Mouse (Mus musculus) intestine, postnatal 0 days (tissue): ENCODE data around the gene Cdhr2. TPM values are rescaled to one million over a fixed set of nuclear protein-coding genes. Genes with fewer than 3 reads are reported as not detected.
A peak's percentile ranks its signal among the peaks of the same experiment; 100 is the strongest.

ENCODE experiments used
- ATAC-seq: fragments of 200-750 bp; cut with Nextera tagmentation; 2 replicates; pipeline ENCODE4 v1.8.0; 2017; ENCODE audit warnings: mild to moderate bottlenecking, moderate TSS enrichment, moderate library complexity
- H3K27ac ChIP-seq: fragments of 300-500 bp; sonication (generic); 2 replicates; pipeline ENCODE4 v1.5.1; 2014; ENCODE audit warnings: mild to moderate bottlenecking, low read depth, low read length, moderate library complexity
- H3K27me3 ChIP-seq: fragments of 300-500 bp; sonication (generic); replicated peaks from 2 replicates; pipeline ENCODE4 v1.6.1; 2014; ENCODE audit warnings: low read length, mixed read lengths; ENCODE audit not compliant: control insufficient read depth, insufficient read depth
- H3K36me3 ChIP-seq: fragments of 300-500 bp; sonication (generic); 2 replicates; pipeline ENCODE4 v1.6.1; 2014; ENCODE audit warnings: mild to moderate bottlenecking, moderate library complexity; ENCODE audit not compliant: control insufficient read depth, insufficient read depth
- H3K4me1 ChIP-seq: fragments of 300-500 bp; sonication (generic); replicated peaks from 2 replicates; pipeline ENCODE4 v1.6.1; 2014; ENCODE audit warnings: antibody characterized with exemption, low read length, mixed read lengths; ENCODE audit not compliant: control insufficient read depth, insufficient read depth
- H3K4me2 ChIP-seq: fragments of 300-500 bp; sonication (generic); replicated peaks from 2 replicates; pipeline ENCODE4 v1.6.1; 2014; ENCODE audit warnings: low read depth, mild to moderate bottlenecking, moderate library complexity
- H3K4me3 ChIP-seq: fragments of 300-500 bp; sonication (generic); 2 replicates; pipeline ENCODE4 v1.5.1; 2014; ENCODE audit warnings: low read depth, low read length
- H3K9ac ChIP-seq: fragments of 300-500 bp; sonication (generic); 2 replicates; pipeline ENCODE4 v1.6.1; 2014; ENCODE audit warnings: mild to moderate bottlenecking, low read depth, low read length
- H3K9me3 ChIP-seq: fragments of 300-500 bp; sonication (generic); 2 replicates; pipeline ENCODE4 v1.6.1; 2016; ENCODE audit warnings: mixed run types; ENCODE audit not compliant: control insufficient read depth
- CTCF ChIP-seq: sonication (generic); IDR thresholded peaks from 2 replicates; pipeline ENCODE4 v1.5.1; 2016; ENCODE audit warnings: low read depth, mild to moderate bottlenecking, control low read depth, antibody characterized with exemption, moderate library complexity
- WGBS: fragments of 180-500 bp; shearing (Covaris S2); extraction: QIAGEN DNeasy Blood & Tissue Kit; methylation state at CpG from one replicate; pipeline ENCODE4 v1.1.7; 2014; 5-methylcytosine and 5-hydroxymethylcytosine counted together
- polyA plus RNA-seq: library from polyadenylated mRNA; unstranded; fragments of >200 nt; fragmentation: Nextera tagmentation; extraction: Ambion mirVana; gene quantifications from 2 replicates; pipeline ENCODE4 v1.2.1, GENCODE M21; 2015

Cdhr2 gene
- polyA plus RNA-seq, 1 experiment from 2014 or later: 267 TPM

DNA sequence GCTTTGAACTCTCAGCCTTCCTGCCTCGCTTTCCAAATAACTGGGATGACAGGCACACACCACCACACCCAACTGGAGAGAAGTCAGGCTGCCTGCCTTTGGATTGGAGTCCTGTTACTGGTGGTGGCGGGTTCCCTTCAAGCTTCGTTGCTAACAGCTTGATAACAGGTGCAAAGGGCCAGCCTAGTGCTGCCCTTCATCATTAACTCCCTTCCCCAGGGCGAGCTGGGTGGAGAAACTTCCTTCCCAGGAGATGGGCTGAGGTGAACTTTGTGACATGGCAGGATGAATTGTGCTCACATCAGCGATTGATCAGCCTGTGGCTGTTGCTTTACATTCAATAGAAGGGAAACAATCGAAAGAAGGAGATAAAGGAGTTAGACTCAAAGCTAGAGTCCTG lies 3.6 kb downstream of the Cdhr2 start:
- Histone ChIP-seq H3K36me3 (0 out of 2 replicates have a peak, but pooled peaks cover 2% of the 10 kb centered on the region), H3K9ac (no peak overlapping the region), H3K27me3 (no peaks in the 10 kb centered on the region), H3K4me1 (peaks cover 9% of the 10 kb centered on the region), H3K9me3 (no peaks in the 10 kb centered on the region), H3K4me2 (peak overlapping the region; percentile 65), H3K27ac (peak overlapping the region; percentile 92), H3K4me3 (no peak overlapping the region)
- WGBS: 23% methylated on average over 6 of the region's 6 CpGs
- no peak for TF ChIP-seq CTCF
- peak; percentile 46 for ATAC-seq

DNA sequence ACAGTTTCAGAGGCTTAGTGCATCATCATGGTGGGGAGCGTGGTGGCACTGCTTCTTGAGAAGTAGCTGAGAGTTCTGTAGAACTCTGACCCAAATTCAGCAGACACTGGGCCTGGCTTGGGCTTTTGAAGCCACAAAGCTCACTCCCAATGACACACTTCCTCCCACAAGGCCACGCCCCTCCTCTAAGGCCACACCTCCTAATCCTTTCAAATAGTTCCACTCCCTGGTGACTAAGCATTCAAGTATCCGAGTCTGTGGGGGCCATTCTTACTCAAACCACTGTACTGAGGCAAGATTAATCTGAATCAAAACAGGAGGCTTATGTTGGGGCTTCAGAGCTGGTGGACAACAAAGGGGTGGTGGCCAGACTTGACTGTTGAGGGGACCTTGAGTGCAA lies 9.6 kb downstream of the Cdhr2 start:
- H3K9me3 ChIP-seq: no peaks in the 10 kb centered on the region
- peaks cover 8% of the 10 kb centered on the region; the same call in 1 of the 2 replicates for H3K36me3 ChIP-seq
- WGBS: 80% methylated on average over 3 of the region's 3 CpGs
- no peaks in the 10 kb centered on the region for H3K4me1 ChIP-seq
- H3K4me3 ChIP-seq: no peak overlapping the region
- no peak overlapping the region for H3K27ac ChIP-seq
- H3K4me2 ChIP-seq: no peak overlapping the region
- no peaks in the 10 kb centered on the region for H3K27me3 ChIP-seq
- ATAC-seq: no peak
- no peak for TF ChIP-seq CTCF
- H3K9ac ChIP-seq: no peak overlapping the region

DNA sequence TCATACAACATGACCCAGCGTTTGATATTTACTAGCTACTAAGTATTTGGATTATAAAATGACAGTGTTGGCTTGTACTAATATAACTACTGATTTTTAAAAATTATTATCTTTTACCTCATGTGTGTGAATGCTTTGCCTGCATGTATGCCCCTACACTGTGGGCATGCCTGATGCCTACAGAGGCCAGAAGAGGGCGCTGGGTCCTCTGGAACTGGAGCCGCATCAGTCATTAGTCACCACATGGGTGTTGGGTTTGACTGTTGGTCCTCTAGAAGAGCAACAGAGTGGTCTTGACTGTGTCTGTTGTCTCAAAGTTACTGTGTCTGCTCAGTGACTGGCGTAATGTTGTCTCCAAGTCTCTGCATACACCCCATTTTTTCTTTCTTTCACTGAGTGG lies 13.1 kb downstream of the Cdhr2 start:
- WGBS: 54% methylated on average over 4 of the region's 4 CpGs

DNA sequence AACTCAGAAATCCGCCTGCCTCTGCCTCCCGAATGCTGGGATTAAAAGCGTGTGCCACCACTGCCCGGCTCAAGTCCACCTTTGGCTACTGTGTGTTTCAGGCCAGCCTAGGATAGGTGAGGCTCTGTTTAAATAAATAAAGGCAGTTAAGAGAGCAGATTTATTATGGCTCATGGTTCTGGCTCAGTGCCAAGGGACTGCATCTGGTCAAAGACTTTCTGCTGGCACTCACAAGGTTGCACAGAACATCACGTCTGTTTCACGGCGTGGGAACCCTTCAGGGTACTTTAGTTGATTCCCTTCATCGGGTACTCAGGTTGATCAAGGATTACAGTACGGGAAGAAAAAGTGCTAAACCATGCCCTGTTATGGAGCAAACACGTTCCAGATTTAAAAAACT lies 13.7 kb downstream of the Cdhr2 start:
- no peak for TF ChIP-seq CTCF
- Histone ChIP-seq H3K27me3 (no peaks in the 10 kb centered on the region), H3K4me1 (no peaks in the 10 kb centered on the region), H3K9me3 (no peaks in the 10 kb centered on the region), H3K9ac (no peak overlapping the region), H3K27ac (no peak overlapping the region), H3K4me2 (no peak overlapping the region), H3K4me3 (no peak overlapping the region), H3K36me3 (peaks cover 32% of the 10 kb centered on the region)
- no peak for ATAC-seq
- WGBS: 37% methylated on average over 10 of the region's 10 CpGs

More for the DNA sequence above, 13.1 kb downstream of the Cdhr2 start:
- TF ChIP-seq CTCF: peak; percentile 52
- Histone ChIP-seq H3K27me3 (no peaks in the 10 kb centered on the region), H3K36me3 (peaks cover 26% of the 10 kb centered on the region), H3K9me3 (no peaks in the 10 kb centered on the region), H3K27ac (no peak overlapping the region), H3K4me3 (no peak overlapping the region), H3K4me1 (no peaks in the 10 kb centered on the region), H3K4me2 (no peak overlapping the region), H3K9ac (no peak overlapping the region)
- ATAC-seq: no peak

DNA sequence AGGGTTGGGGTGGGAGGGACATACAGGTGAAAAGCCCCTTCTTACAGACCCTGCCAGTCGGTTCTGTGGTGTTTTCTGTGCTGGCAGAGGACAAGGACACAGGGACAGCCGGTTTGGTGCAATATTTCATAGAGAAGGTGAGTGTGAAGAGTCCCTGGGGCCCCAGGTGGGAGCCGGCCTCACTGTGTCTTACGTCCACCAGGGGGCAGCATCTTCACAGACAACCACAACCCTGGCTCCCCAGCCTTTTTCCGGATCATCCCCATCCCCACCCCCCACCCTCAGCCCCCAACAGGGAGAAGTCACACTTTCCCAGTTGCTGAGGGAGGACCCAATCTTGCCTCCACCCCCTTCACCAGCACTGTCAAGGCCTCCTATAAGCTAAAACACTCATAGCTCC lies 15.7 kb downstream of the Cdhr2 start:
- H3K4me1 ChIP-seq: no peaks in the 10 kb centered on the region
- H3K9me3 ChIP-seq: no peaks in the 10 kb centered on the region
- H3K9ac ChIP-seq: no peak overlapping the region
- WGBS: 4% methylated on average over 5 of the region's 5 CpGs
- ATAC-seq: no peak
- H3K36me3 ChIP-seq: peaks cover 47% of the 10 kb centered on the region
- peak; percentile 75 for TF ChIP-seq CTCF
- no peak overlapping the region for H3K4me2 ChIP-seq
- no peaks in the 10 kb centered on the region for H3K27me3 ChIP-seq
- no peak overlapping the region for H3K27ac ChIP-seq
- no peak overlapping the region for H3K4me3 ChIP-seq

DNA sequence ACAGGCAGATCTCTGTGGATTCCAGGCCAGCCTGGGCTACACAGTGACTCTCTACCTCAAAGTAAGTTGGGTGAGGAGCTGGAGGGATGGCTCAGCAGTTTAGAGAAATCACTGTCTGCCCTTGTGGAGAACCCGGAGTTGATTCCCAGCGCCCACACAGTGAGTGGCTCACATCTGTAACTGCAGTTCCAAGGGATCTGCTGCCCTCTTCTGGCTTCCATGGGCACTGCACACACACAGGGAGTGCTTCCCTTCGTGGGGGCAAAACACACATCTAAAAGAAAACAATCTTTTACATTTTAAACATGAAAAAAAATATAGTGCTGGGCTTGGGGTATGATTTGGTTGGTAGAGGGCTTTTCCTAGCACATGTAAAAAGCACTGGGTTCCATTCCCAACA lies 21.9 kb downstream of the Cdhr2 start:
- no peak for ATAC-seq
- Histone ChIP-seq H3K27ac (no peak overlapping the region), H3K9ac (no peak overlapping the region), H3K9me3 (no peaks in the 10 kb centered on the region), H3K27me3 (no peaks in the 10 kb centered on the region), H3K36me3 (peaks cover 60% of the 10 kb centered on the region), H3K4me2 (no peak overlapping the region), H3K4me1 (no peaks in the 10 kb centered on the region), H3K4me3 (no peak overlapping the region)
- WGBS: 94% methylated on average over 3 of the region's 3 CpGs
- TF ChIP-seq CTCF: peak; percentile 57

DNA sequence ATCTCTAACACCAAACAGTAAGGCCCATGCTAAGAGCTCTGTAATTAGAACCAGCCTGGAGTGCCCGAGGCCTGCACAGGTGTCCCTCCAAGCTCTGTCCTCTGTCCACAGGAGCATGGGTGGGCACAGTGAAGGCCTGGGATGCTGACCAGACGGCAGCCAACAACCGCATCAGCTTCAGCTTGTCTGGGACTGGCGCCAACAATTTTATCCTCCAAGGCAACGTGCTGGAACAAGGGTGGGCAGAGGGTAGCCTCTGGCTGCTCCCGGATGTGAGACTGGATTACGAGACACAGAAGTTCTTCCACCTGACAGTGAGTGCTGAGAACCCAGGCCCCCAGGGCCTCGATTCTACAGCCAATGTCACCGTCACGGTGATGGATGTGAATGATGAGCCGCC lies 24.9 kb downstream of the Cdhr2 start:
- 72% methylated on average over 11 of the region's 11 CpGs for WGBS
- Histone ChIP-seq H3K27me3 (no peaks in the 10 kb centered on the region), H3K36me3 (peaks cover 47% of the 10 kb centered on the region), H3K4me2 (no peak overlapping the region), H3K9me3 (no peaks in the 10 kb centered on the region), H3K9ac (no peak overlapping the region), H3K4me3 (no peak overlapping the region), H3K4me1 (no peaks in the 10 kb centered on the region), H3K27ac (no peak overlapping the region)
- TF ChIP-seq CTCF: no peak
- no peak for ATAC-seq
